Mouse (Mus musculus): Measurements from ENCODE around the gene Tent4a. TPM values are rescaled to one million over a fixed set of nuclear protein-coding genes. Genes with fewer than 3 reads are reported as not detected.
A peak's percentile ranks its signal among the peaks of the same experiment; 100 is the strongest.

Tent4a gene
- polyA plus RNA-seq, 1 experiment from 2014 or later: 5.1 TPM

DNA sequence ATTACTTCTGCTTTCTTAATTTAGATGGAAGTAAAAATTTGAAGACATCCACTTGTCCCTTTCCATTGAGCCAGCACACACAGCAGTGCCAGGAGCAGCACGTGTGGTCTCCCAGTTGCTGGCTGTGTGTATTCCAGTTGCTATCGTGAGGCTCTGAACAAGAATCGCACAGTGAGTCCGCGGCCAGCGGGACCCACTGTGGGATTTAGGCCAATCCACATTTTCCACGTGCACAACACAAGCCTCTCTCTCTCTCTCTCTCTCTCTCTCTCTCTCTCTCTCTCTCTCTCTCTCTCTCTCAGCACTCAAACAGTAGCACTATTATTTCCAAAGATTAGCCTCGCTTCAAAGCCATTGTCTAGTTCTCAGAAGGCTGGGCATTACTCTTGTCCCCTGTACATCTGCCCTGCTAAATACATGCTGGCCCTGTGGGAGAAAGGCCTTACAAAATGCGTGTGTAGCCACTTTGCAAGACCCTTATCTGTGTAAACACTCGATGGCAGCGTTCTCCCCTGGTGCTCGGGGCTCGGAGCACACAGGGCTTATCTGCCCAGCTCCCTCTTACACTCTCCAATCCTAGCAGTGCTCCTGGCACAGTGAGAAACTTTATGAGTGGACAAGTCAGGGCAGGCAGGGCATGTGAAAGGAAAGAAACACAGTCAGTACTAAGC, 25.0 kb upstream of the Tent4a start:
- Histone ChIP-seq H3K9ac (no peak overlapping the region), H3K27me3 (replicated peaks) (no peaks in the 10 kb centered on the region), H3K9me3 (no peaks in the 10 kb centered on the region), H3K36me3 (no peaks in the 10 kb centered on the region), H3K27ac (no peak overlapping the region), H3K4me2 (no peak overlapping the region), H3K4me3 (replicated peaks) (no peak overlapping the region), H3K4me1 (no peaks in the 10 kb centered on the region)
- ATAC-seq (ENCODE audit: insufficient read depth, low FRiP score, low read depth): peak; percentile 61
- WGBS: 56% methylated on average over 13 of the region's 13 CpGs

GRCm38 (mm10) chr13:69558098-69558660, 23.8 kb upstream of the Tent4a start:
- 83% methylated on average over 6 of the region's 6 CpGs for WGBS
- H3K4me2 ChIP-seq: no peak overlapping the region
- H3K27me3 ChIP-seq (replicated peaks): no peaks in the 10 kb centered on the region
- no peak overlapping the region for H3K27ac ChIP-seq
- no peak for ATAC-seq (ENCODE audit: insufficient read depth, low FRiP score, low read depth)
- no peaks in the 10 kb centered on the region for H3K9me3 ChIP-seq
- H3K36me3 ChIP-seq: no peaks in the 10 kb centered on the region
- H3K9ac ChIP-seq: no peak overlapping the region
- no peak overlapping the region for H3K4me3 ChIP-seq (replicated peaks)
- no peaks in the 10 kb centered on the region for H3K4me1 ChIP-seq

- Histone ChIP-seq H3K4me1 (no peaks in the 10 kb centered on the region), H3K4me3 (replicated peaks) (no peak overlapping the region), H3K27me3 (replicated peaks) (no peaks in the 10 kb centered on the region), H3K36me3 (no peaks in the 10 kb centered on the region), H3K9ac (no peak overlapping the region), H3K4me2 (no peak overlapping the region), H3K9me3 (no peaks in the 10 kb centered on the region), H3K27ac (no peak overlapping the region)
- no peak for ATAC-seq (ENCODE audit: insufficient read depth, low FRiP score, low read depth)
These were observed 22.3 kb upstream of the Tent4a start for GRCm38 (mm10) chr13:69556728-69557127.

DNA sequence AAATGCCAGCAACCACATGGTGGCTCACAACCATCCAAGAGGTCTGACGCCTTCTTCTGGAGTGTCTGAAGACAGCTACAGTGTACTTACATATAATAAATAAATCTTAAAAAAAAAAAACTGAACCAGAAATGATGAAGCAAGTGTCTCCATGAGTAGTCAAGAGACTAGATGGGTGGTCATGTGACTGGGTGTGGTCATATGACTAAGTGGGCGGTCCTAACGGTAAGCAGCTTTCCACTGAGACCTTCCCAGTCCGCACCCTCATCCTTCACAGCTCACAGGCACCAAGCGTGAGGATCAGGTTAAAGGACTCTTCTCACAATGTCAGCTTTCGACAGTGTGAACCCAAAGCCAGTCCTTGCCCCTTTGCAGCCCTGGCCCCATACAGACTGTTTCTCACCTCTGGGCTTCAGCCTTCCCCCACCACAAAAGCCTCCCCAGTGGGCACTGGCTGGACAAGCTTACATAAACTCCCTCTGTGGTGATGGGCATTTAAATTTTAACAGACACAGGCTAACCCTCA, 21.6 kb upstream of the Tent4a start:
- Histone ChIP-seq H3K27ac (no peak overlapping the region), H3K4me3 (replicated peaks) (no peak overlapping the region), H3K36me3 (no peaks in the 10 kb centered on the region), H3K9me3 (no peaks in the 10 kb centered on the region), H3K4me1 (no peaks in the 10 kb centered on the region), H3K27me3 (replicated peaks) (no peaks in the 10 kb centered on the region), H3K4me2 (no peak overlapping the region), H3K9ac (no peak overlapping the region)
- ATAC-seq (ENCODE audit: insufficient read depth, low FRiP score, low read depth): no peak
- 83% methylated on average over 6 of the region's 6 CpGs for WGBS

- Histone ChIP-seq H3K27ac (no peak overlapping the region), H3K9me3 (no peaks in the 10 kb centered on the region), H3K4me2 (no peak overlapping the region), H3K4me3 (replicated peaks) (no peak overlapping the region), H3K9ac (no peak overlapping the region), H3K4me1 (no peaks in the 10 kb centered on the region), H3K36me3 (no peaks in the 10 kb centered on the region), H3K27me3 (replicated peaks) (no peaks in the 10 kb centered on the region)
- ATAC-seq (ENCODE audit: insufficient read depth, low FRiP score, low read depth): no peak
- 21% methylated on average over 8 of the region's 8 CpGs for WGBS
These were observed 20.6 kb upstream of the Tent4a start for GRCm38 (mm10) chr13:69555045-69555444.

GRCm38 (mm10) chr13:69554255-69554654, 19.8 kb upstream of the Tent4a start:
- Histone ChIP-seq H3K4me2 (no peak overlapping the region), H3K27ac (no peak overlapping the region), H3K4me1 (no peaks in the 10 kb centered on the region), H3K27me3 (replicated peaks) (no peaks in the 10 kb centered on the region), H3K9ac (no peak overlapping the region), H3K4me3 (replicated peaks) (no peak overlapping the region), H3K36me3 (no peaks in the 10 kb centered on the region), H3K9me3 (no peaks in the 10 kb centered on the region)
- WGBS: 67% methylated on average over 9 of the region's 9 CpGs
- ATAC-seq (ENCODE audit: insufficient read depth, low FRiP score, low read depth): no peak

DNA sequence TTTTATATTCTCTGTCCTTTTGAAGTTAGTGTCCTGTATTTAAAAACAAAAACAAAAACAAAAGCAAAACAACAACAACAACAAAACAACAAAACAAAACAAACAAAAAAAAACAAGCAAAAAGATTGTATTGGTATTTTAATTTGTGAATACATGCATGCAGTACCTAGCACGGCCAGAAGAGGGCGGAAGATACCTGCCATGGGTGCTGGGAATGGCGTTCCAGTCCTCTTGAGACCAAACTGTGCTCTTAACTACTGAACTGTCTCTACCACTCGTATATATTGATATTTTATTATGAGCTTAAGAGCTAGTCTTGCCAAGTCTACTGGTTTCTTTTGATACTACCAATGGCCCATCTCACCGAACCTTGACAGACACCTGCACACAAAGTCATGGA, 18.6 kb upstream of the Tent4a start:
- no peak for ATAC-seq (ENCODE audit: insufficient read depth, low FRiP score, low read depth)
- 17% methylated on average over 5 of the region's 5 CpGs for WGBS
- no peak overlapping the region for H3K4me3 ChIP-seq (replicated peaks)
- H3K9me3 ChIP-seq: no peaks in the 10 kb centered on the region
- no peak overlapping the region for H3K27ac ChIP-seq
- H3K4me1 ChIP-seq: no peaks in the 10 kb centered on the region
- H3K9ac ChIP-seq: no peak overlapping the region
- no peak overlapping the region for H3K4me2 ChIP-seq
- H3K36me3 ChIP-seq: no peaks in the 10 kb centered on the region
- no peaks in the 10 kb centered on the region for H3K27me3 ChIP-seq (replicated peaks)

DNA sequence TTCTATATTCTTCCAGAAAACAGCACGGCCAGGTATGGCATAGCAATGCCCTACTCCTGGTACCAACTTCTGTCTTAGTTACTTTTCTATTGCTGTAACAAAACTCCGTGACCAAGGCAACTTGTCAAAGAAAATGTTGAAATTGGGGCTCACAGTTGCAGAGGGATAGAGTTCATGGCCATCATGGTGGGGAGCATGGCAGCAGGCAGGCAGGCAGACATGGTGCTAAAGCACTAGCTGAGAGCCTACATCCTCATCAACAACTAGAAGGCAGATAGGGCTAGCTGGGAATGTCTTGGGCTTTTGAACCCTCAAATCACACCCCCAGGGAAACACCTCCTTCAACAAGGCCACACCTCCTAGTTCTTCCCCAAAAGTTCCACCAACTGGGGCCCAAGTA, 16.4 kb upstream of the Tent4a start:
- Histone ChIP-seq H3K36me3 (no peaks in the 10 kb centered on the region), H3K9ac (no peak overlapping the region), H3K4me3 (replicated peaks) (no peak overlapping the region), H3K4me2 (no peak overlapping the region), H3K27ac (no peak overlapping the region), H3K9me3 (no peaks in the 10 kb centered on the region), H3K27me3 (replicated peaks) (no peaks in the 10 kb centered on the region), H3K4me1 (no peaks in the 10 kb centered on the region)
- 79% methylated on average over 2 of the region's 2 CpGs for WGBS
- no peak for ATAC-seq (ENCODE audit: insufficient read depth, low FRiP score, low read depth)

- Histone ChIP-seq H3K4me2 (no peak overlapping the region), H3K36me3 (no peaks in the 10 kb centered on the region), H3K27ac (no peak overlapping the region), H3K4me3 (replicated peaks) (no peak overlapping the region), H3K9me3 (no peaks in the 10 kb centered on the region), H3K4me1 (no peaks in the 10 kb centered on the region), H3K27me3 (replicated peaks) (no peaks in the 10 kb centered on the region), H3K9ac (no peak overlapping the region)
- 55% methylated on average over 8 of the region's 8 CpGs for WGBS
- ATAC-seq (ENCODE audit: insufficient read depth, low FRiP score, low read depth): no peak
These were observed 15.6 kb upstream of the Tent4a start for GRCm38 (mm10) chr13:69549980-69550379.

GRCm38 (mm10) chr13:69547488-69548180, 13.2 kb upstream of the Tent4a start:
- Histone ChIP-seq H3K4me2 (no peak overlapping the region), H3K9me3 (no peaks in the 10 kb centered on the region), H3K27me3 (replicated peaks) (no peaks in the 10 kb centered on the region), H3K4me1 (peaks cover 7% of the 10 kb centered on the region), H3K27ac (no peak overlapping the region), H3K9ac (no peak overlapping the region), H3K36me3 (no peaks in the 10 kb centered on the region), H3K4me3 (replicated peaks) (no peak overlapping the region)
- no peak for ATAC-seq (ENCODE audit: insufficient read depth, low FRiP score, low read depth)
- WGBS: 56% methylated on average over 16 of the region's 16 CpGs

DNA sequence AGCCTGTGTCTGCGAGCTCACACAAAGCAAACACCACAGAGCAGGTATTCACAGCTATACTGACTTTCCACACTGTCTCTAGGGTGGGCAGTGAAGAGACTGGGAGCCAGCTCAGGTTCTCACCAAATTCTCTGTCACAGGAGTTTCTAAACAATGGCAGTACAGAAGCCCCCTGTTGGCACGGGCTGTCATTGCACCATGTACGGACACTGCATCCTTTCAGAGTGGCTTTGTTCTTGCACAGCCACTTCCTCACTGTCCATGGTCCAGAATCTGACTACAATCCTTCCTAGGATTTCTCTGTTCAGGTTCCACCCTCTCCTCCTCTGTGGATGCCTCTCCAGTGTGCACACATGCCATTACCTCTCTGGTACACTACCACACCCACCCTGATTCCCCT, 10.6 kb upstream of the Tent4a start:
- Histone ChIP-seq H3K4me1 (peaks cover 16% of the 10 kb centered on the region), H3K27me3 (replicated peaks) (no peaks in the 10 kb centered on the region), H3K4me3 (replicated peaks) (no peak overlapping the region), H3K36me3 (no peaks in the 10 kb centered on the region), H3K9ac (no peak overlapping the region), H3K4me2 (no peak overlapping the region), H3K9me3 (no peaks in the 10 kb centered on the region), H3K27ac (no peak overlapping the region)
- no peak for ATAC-seq (ENCODE audit: insufficient read depth, low FRiP score, low read depth)
- 24% methylated on average over 3 of the region's 3 CpGs for WGBS

DNA sequence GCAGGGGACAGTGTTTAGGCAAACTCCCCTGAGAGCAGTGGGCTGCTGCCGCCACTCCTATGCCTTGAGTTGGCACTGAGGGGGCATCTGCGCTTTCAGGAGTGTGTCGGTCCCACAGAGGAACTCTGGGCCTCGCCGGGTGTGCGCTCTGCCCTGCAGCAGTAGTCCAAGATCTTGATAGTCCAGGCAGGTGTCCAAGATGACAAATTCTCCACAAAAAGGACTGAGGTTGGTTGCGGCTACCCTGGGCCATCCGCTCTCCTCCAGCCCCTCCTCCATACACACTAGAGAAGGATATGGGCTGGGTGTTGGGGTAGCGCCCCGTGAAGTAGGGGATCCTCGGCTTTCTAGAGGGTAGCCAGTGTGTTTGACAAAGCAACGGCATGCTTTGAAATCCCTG, 9.2 kb upstream of the Tent4a start:
- 27% methylated on average over 12 of the region's 12 CpGs for WGBS
- Histone ChIP-seq H3K4me2 (peak overlapping the region; percentile 32), H3K27me3 (replicated peaks) (no peaks in the 10 kb centered on the region), H3K27ac (peak overlapping the region; percentile 26; the same call in 1 of the 2 replicates), H3K36me3 (no peaks in the 10 kb centered on the region), H3K4me3 (replicated peaks) (no peak overlapping the region; the same call in 1 of the 2 replicates), H3K9me3 (no peaks in the 10 kb centered on the region), H3K9ac (no peak overlapping the region), H3K4me1 (peaks cover 16% of the 10 kb centered on the region)
- no peak for ATAC-seq (ENCODE audit: insufficient read depth, low FRiP score, low read depth)

Measured in stomach, embryonic 15.5 days (tissue).